Mouse (Mus musculus) olfactory bulb, adult 2 months (tissue): ENCODE measurements around the gene Doc2b.

ENCODE experiments used
- CTCF ChIP-seq: fragments of 200-500 bp; IDR thresholded peaks from 2 replicates; pipeline ENCODE4 v1.5.1; 2012; ENCODE audit warnings: low read depth, mild to moderate bottlenecking, low read length, moderate library complexity; ENCODE audit not compliant: insufficient read depth
- POLR2A ChIP-seq: fragments of 200-500 bp; IDR thresholded peaks from 2 replicates; pipeline ENCODE4 v1.6.1; 2012; ENCODE audit warnings: mild to moderate bottlenecking, low read depth, low read length, moderate library complexity; ENCODE audit not compliant: insufficient read depth

DNA sequence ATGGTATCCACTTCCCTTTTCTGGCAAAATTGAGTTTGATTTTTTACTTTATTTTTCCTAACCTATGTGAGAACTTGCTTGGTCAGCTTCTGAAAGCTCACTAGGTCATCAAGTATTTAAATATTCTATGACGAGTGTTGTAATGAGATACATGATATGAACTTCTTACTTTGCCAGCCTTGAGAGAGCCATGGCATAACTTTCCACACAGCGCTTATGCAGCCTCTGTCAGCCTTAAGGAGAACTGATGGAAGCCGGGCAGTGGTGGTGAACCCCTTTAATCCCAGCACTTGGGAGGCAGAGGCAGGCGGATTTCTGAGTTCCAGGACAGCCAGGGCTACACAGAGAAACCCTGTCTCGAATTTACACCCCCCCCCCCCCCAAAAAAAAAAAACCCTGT is 35.1 kb downstream of the Doc2b start:
- TF ChIP-seq POLR2A = no peak
- no peak for TF ChIP-seq CTCF
